Mouse (Mus musculus): ENCODE data around the gene Fam214a. TPM values are rescaled to one million over a fixed set of nuclear protein-coding genes. Genes with fewer than 3 reads are reported as not detected.
A peak's percentile ranks its signal among the peaks of the same experiment; 100 is the strongest.

The Fam214a gene
- polyA plus RNA-seq, 1 experiment = 5.1 TPM

- Histone ChIP-seq H3K36me3 (replicated peaks; ENCODE audit: low read length) (peaks cover 88% of the 10 kb centered on the region), H3K27me3 (replicated peaks) (no peaks in the 10 kb centered on the region), H3K4me3 (replicated peaks) (no peak overlapping the region), H3K4me1 (peaks cover 31% of the 10 kb centered on the region), H3K9me3 (no peaks in the 10 kb centered on the region)
- TF ChIP-seq GATA1 (IDR thresholded peaks at IDR 0.05; ENCODE audit: borderline replicate concordance, low read length) (no peak), FLI1 (IDR thresholded peaks at IDR 0.05; ENCODE audit: low read length) (no peak)
Measured at GRCm38 (mm10) chr9:75016591-75016990, 63.9 kb downstream of the Fam214a start.

GRCm38 (mm10) chr9:75019181-75019580 lies 66.5 kb downstream of the Fam214a start:
- TF ChIP-seq FLI1 (IDR thresholded peaks at IDR 0.05; ENCODE audit: low read length) = no peak
- no peaks in the 10 kb centered on the region for H3K9me3 ChIP-seq
- H3K36me3 ChIP-seq (replicated peaks; ENCODE audit: low read length) = peaks cover 93% of the 10 kb centered on the region
- H3K4me3 ChIP-seq (replicated peaks) = no peak overlapping the region
- H3K27me3 ChIP-seq (replicated peaks) = no peaks in the 10 kb centered on the region
- H3K4me1 ChIP-seq = peaks cover 44% of the 10 kb centered on the region

- no peak for TF ChIP-seq FLI1 (IDR thresholded peaks at IDR 0.05; ENCODE audit: low read length)
- no peak for TF ChIP-seq GATA1 (IDR thresholded peaks at IDR 0.05; ENCODE audit: borderline replicate concordance, low read length)
- Histone ChIP-seq H3K4me3 (replicated peaks) (peak overlapping the region; percentile 44), H3K9me3 (no peaks in the 10 kb centered on the region), H3K27me3 (replicated peaks) (no peaks in the 10 kb centered on the region), H3K4me1 (peaks cover 46% of the 10 kb centered on the region), H3K36me3 (replicated peaks; ENCODE audit: low read length) (peaks cover 93% of the 10 kb centered on the region)
Measured at GRCm38 (mm10) chr9:75019592-75019991, 66.9 kb downstream of the Fam214a start.

- no peaks in the 10 kb centered on the region for H3K9me3 ChIP-seq
- no peak for TF ChIP-seq FLI1 (IDR thresholded peaks at IDR 0.05; ENCODE audit: low read length)
- no peak for TF ChIP-seq GATA1 (IDR thresholded peaks at IDR 0.05; ENCODE audit: borderline replicate concordance, low read length)
- peaks cover 93% of the 10 kb centered on the region for H3K36me3 ChIP-seq (replicated peaks; ENCODE audit: low read length)
- no peak overlapping the region for H3K4me3 ChIP-seq (replicated peaks)
- peaks cover 46% of the 10 kb centered on the region for H3K4me1 ChIP-seq
- no peaks in the 10 kb centered on the region for H3K27me3 ChIP-seq (replicated peaks)
Measured at GRCm38 (mm10) chr9:75020561-75020960, 67.9 kb downstream of the Fam214a start.

GRCm38 (mm10) chr9:75022546-75022945 lies 69.9 kb downstream of the Fam214a start:
- TF ChIP-seq FLI1 (IDR thresholded peaks at IDR 0.05; ENCODE audit: low read length) (no peak), GATA1 (IDR thresholded peaks at IDR 0.05; ENCODE audit: borderline replicate concordance, low read length) (no peak)

GRCm38 (mm10) chr9:75023150-75023894 lies 70.6 kb downstream of the Fam214a start:
- H3K9me3 ChIP-seq = no peaks in the 10 kb centered on the region
- H3K4me1 ChIP-seq = peaks cover 46% of the 10 kb centered on the region
- TF ChIP-seq FLI1 (IDR thresholded peaks at IDR 0.05; ENCODE audit: low read length) = no peak
- TF ChIP-seq GATA1 (IDR thresholded peaks at IDR 0.05; ENCODE audit: borderline replicate concordance, low read length) = no peak
- H3K36me3 ChIP-seq (replicated peaks; ENCODE audit: low read length) = peaks cover 84% of the 10 kb centered on the region
- no peak overlapping the region for H3K4me3 ChIP-seq (replicated peaks)
- no peaks in the 10 kb centered on the region for H3K27me3 ChIP-seq (replicated peaks)

More at GRCm38 (mm10) chr9:75022546-75022945, 69.9 kb downstream of the Fam214a start:
- Histone ChIP-seq H3K27me3 (replicated peaks) (no peaks in the 10 kb centered on the region), H3K4me3 (replicated peaks) (no peak overlapping the region), H3K4me1 (peaks cover 46% of the 10 kb centered on the region), H3K36me3 (replicated peaks; ENCODE audit: low read length) (peaks cover 81% of the 10 kb centered on the region), H3K9me3 (no peaks in the 10 kb centered on the region)

GRCm38 (mm10) chr9:75024089-75024488 lies 71.4 kb downstream of the Fam214a start:
- Histone ChIP-seq H3K36me3 (replicated peaks; ENCODE audit: low read length) (peaks cover 84% of the 10 kb centered on the region), H3K9me3 (no peaks in the 10 kb centered on the region), H3K4me1 (peaks cover 40% of the 10 kb centered on the region), H3K4me3 (replicated peaks) (no peak overlapping the region), H3K27me3 (replicated peaks) (no peaks in the 10 kb centered on the region)
- TF ChIP-seq GATA1 (IDR thresholded peaks at IDR 0.05; ENCODE audit: borderline replicate concordance, low read length) = no peak
- TF ChIP-seq FLI1 (IDR thresholded peaks at IDR 0.05; ENCODE audit: low read length) = no peak

GRCm38 (mm10) chr9:75025689-75026088 lies 73.0 kb downstream of the Fam214a start:
- TF ChIP-seq GATA1 (IDR thresholded peaks at IDR 0.05; ENCODE audit: borderline replicate concordance, low read length) = no peak
- no peak for TF ChIP-seq FLI1 (IDR thresholded peaks at IDR 0.05; ENCODE audit: low read length)
- no peaks in the 10 kb centered on the region for H3K27me3 ChIP-seq (replicated peaks)
- H3K4me1 ChIP-seq = peaks cover 24% of the 10 kb centered on the region
- H3K4me3 ChIP-seq (replicated peaks) = no peak overlapping the region
- no peaks in the 10 kb centered on the region for H3K9me3 ChIP-seq
- peaks cover 84% of the 10 kb centered on the region for H3K36me3 ChIP-seq (replicated peaks; ENCODE audit: low read length)

GRCm38 (mm10) chr9:75032408-75032807 lies 79.7 kb downstream of the Fam214a start:
- H3K4me1 ChIP-seq = peaks cover 43% of the 10 kb centered on the region
- TF ChIP-seq GATA1 (IDR thresholded peaks at IDR 0.05; ENCODE audit: borderline replicate concordance, low read length) (no peak), FLI1 (IDR thresholded peaks at IDR 0.05; ENCODE audit: low read length) (no peak)
- H3K36me3 ChIP-seq (replicated peaks; ENCODE audit: low read length) = peaks cover 53% of the 10 kb centered on the region
- no peak overlapping the region for H3K4me3 ChIP-seq (replicated peaks)
- H3K9me3 ChIP-seq = no peaks in the 10 kb centered on the region
- H3K27me3 ChIP-seq (replicated peaks) = no peaks in the 10 kb centered on the region

GRCm38 (mm10) chr9:75033141-75033540 lies 80.5 kb downstream of the Fam214a start:
- TF ChIP-seq FLI1 (IDR thresholded peaks at IDR 0.05; ENCODE audit: low read length) (no peak), GATA1 (IDR thresholded peaks at IDR 0.05; ENCODE audit: borderline replicate concordance, low read length) (no peak)
- Histone ChIP-seq H3K4me1 (peaks cover 44% of the 10 kb centered on the region), H3K36me3 (replicated peaks; ENCODE audit: low read length) (peaks cover 45% of the 10 kb centered on the region), H3K27me3 (replicated peaks) (no peaks in the 10 kb centered on the region), H3K4me3 (replicated peaks) (no peak overlapping the region), H3K9me3 (no peaks in the 10 kb centered on the region)
